Mouse (Mus musculus) 3T3-L1 (cell line): Measurements from ENCODE around the gene Ttll1.
"Not testable (repeated sequence)": the region's sequence is repeated elsewhere in the genome, so short reads cannot be mapped to it uniquely, and the experiment has no call there.

ENCODE experiments used
- DNase-seq: peaks from one replicate; pipeline ENCODE4 v3.0.0-alpha.2; 2015; ENCODE audit warnings: low read depth, low spot score

Ttll1 gene

DNA sequence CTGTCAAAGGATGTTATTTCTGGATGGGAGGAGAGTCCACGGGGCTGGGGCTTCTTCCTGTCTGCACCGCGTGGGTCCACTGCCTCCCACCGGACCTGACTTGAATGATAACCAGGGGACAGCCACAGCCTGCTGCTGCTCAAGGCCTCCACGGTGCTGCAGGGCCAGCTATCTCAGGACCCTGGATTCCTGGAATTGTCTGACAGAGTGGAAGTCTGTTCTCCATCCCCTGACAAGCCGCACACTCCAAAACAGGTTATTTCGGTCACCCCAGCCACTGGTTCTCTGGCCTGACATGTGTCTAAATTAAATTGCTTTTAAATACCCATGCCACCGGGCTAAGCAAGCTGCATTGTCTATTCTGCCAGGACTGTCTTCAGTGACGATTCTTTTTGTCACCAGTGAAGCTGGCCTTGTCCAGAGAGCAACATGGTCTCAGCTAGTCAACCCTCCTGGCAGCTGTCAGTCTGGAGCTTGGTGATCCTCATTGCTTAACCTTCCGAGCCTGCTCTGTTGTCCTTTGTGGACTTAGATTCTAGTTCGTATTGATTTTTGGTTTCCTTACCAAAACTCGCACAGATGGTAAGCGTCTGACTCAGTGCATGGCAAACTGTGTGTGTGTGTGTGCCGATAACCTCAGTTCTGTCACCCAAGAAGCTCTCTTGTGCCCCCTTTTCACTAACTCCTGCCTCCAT, 13.1 kb upstream of the Ttll1 start:
- no peak for DNase-seq

DNA sequence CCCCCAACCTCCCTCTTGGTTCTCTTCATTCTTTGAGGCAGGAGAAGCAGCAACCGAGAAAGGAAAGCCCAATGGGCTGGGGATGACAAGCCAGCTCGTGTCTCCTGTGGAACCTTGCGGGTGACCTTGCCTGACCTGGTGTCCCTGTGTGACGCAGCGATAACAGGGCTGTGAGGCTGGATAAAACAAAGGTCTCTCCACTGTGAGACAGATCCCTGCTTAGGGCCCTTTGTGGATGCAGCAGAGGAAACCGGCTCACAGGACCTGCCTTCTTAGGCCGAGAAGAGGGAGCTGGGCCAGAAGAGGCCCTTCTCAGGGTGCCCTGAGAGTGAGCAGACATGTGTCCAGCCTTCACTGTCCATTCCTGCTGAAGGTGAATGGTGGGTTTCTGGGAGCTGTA, 12.5 kb upstream of the Ttll1 start:
- no peak for DNase-seq

GRCm38 (mm10) chr15:83520861-83521382, 10.2 kb upstream of the Ttll1 start:
- DNase-seq, result no peak

DNA sequence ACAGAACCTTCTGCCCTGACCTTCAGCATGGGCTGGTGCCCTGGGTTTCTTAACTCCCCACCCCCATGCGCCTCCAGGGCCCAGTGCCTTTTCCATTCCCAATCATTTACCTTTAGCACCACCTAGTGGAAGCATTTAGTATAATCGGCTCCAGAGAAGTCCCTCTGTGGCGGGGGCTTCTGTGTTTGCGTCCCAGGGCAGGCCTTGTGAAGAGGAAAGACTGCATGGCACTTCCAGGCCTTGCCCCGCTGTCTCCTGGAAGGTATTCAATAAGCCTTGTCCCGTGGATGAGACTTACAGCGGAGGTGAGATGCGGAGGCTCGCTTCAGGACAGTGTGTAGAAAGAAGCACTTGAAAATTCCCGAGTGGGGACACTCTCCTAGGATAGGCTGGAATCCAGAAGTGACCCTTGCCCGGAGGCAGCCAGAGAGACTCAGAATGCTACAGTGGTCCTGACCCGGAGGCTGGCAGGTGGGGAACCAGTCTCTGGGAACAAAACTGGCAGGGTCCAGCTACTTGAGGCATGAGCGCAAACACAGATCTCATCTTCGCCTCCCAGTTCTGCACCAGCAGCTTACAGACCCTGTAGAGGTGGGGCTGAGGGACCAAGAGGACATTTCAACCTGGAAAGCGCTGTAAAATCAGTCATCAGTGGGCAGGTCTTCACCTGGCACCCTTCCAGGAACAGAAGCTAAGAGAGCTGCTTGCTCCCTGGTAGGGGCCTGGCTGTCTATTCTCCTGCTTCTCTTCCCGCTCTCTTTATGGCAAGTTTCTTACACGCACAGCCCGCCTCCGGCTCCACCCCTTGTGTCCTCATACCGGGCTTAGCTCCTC, 7.7 kb upstream of the Ttll1 start:
- DNase-seq, result peak; percentile 86

GRCm38 (mm10) chr15:83515018-83515417, 4.3 kb upstream of the Ttll1 start:
- no peak for DNase-seq

DNA sequence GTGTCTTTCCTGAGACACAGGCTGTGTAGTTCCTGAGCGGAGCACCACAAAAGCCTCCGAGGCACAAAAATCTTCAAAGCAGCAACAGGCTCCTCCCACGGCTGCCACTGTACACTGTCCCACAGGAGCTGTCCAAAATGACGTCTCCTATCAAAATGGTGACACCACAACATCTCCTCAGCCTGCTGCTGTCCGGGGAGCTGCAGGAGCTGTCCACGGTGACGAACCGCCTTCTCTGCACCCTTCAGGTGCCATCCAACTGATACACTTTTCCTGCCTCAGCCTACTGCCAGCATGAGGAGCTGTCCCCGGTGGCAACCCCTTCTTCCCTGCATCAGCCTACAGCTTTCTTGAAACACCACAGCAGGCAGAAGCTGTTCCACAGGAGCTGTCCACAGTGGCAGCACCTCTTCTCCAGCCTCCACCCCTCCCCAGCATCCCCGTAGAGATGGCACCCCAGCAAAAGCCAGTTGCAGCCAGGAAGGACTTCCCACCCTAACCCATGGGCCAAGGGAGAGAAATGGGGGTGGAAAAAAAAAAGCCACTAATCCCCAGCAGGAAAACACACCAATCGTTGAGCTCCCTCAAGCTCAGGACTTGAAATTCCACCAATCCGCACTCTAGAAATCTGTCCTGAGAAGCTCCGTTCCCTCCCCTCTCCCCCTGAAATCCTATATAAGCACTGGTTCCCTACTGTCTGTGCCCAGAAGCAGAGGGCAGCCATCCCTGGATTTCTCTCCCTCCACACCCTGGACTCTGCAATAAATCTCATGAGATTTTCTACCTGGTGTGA, 2.0 kb upstream of the Ttll1 start:
- DNase-seq, result no peak

GRCm38 (mm10) chr15:83509950-83510804, 516 bp downstream of the Ttll1 start:
- DNase-seq, result no peak

DNA sequence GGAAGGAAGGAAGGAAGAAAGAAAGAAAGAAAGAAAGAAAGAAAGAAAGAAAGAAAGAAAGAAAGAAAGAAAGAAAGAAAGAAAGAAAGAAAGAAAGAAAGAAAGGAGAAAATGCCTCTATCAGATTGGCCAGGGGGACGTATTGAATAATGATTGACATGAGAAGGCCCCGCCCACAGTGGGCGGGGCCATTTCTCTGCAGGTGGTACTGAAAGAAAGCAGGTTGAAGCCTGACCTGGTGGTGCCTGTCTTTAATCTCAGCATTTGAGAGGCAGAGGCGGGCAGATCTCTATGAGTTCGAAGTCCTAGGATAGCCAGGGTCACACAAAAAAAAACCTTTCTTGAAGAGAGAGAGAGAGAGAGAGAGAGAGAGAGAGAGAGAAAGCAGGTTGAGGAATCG, 9.2 kb downstream of the Ttll1 start:
- DNase-seq, result not testable (repeated sequence)

DNA sequence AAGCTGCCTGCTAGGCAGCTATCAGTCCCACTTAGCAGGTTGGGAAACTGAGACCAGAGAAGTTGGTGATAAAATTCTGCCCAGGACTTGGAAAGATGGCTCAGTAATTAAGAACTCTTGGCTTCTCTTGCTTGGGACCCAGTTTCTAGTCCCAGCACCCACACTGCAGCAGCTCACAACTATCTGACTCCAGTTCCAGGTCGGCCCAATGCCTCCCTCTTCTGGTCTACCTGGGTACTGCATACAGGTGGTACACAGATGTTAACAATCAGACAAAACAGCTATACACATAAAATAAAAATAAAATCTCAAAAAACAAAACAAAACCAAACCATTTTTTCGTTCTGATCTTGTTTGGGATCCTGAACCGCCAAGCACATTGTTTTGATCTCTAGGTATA, 10.3 kb downstream of the Ttll1 start:
- DNase-seq, result peak; percentile 50

DNA sequence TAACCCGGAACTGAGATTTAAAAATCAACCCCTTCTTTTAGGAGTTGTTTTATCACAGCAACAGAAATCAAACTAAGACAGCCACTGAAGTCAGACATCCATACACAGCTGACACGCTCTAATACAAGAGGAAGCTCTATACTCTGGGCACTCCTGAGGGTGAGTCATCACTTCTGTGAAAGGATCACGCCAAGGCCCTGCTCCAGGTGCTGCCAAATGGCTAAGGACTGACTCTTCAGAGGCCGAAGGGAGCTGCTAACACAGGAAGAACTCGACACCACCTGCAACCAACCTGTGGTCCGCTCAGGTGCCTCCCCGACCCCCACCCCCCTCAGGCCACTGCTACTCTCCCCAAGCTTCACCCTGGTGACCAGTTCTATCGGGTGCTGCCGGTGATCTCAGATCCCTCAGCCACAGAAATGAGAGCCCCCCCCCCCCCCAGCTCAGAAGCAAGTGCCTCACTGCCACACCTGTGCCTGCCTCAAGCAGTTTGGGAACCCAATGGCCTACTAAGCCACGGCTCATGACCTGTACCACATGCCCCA, 11.4 kb downstream of the Ttll1 start:
- DNase-seq, result peak; percentile 52

- DNase-seq, result no peak
These were observed 13.4 kb downstream of the Ttll1 start for GRCm38 (mm10) chr15:83497299-83497698.

- DNase-seq, result no peak
These were observed 14.8 kb downstream of the Ttll1 start for GRCm38 (mm10) chr15:83495787-83496367.

- DNase-seq, result no peak
These were observed 15.5 kb downstream of the Ttll1 start for GRCm38 (mm10) chr15:83495195-83495594.

GRCm38 (mm10) chr15:83494572-83494920, 16.1 kb downstream of the Ttll1 start:
- DNase-seq, result no peak

- DNase-seq, result no peak
These were observed 16.7 kb downstream of the Ttll1 start for GRCm38 (mm10) chr15:83493856-83494571.

GRCm38 (mm10) chr15:83491891-83492290, 18.8 kb downstream of the Ttll1 start:
- peak; percentile 36 for DNase-seq

GRCm38 (mm10) chr15:83489471-83489870, 21.2 kb downstream of the Ttll1 start:
- no peak for DNase-seq

GRCm38 (mm10) chr15:83487477-83488115, 23.1 kb downstream of the Ttll1 start:
- no peak for DNase-seq

- DNase-seq, result no peak
These were observed 26.4 kb downstream of the Ttll1 start for GRCm38 (mm10) chr15:83484311-83484710.
